Mouse (Mus musculus) G1E (cell line): ENCODE measurements around the gene Ldah.

ENCODE experiments used
- CTCF ChIP-seq: IDR thresholded peaks from 2 replicates; pipeline ENCODE4 v1.5.1; 2012; ENCODE audit warnings: low read depth, low read length, inconsistent platforms, mixed read lengths
- GATA1 ChIP-seq: IDR thresholded peaks from 2 replicates; pipeline ENCODE4 v1.6.1; 2012; ENCODE audit warnings: borderline replicate concordance, low read length, inconsistent platforms, mixed read lengths
- POLR2AphosphoS5 ChIP-seq: IDR thresholded peaks from 2 replicates; pipeline ENCODE4 v1.6.1; 2012; ENCODE audit warnings: low read depth, low read length, inconsistent platforms; ENCODE audit not compliant: insufficient replicate concordance
- TAL1 ChIP-seq: conservative IDR thresholded peaks from 2 replicates; pipeline ENCODE4 v1.6.1; 2012; ENCODE audit warnings: low read depth, low read length, inconsistent platforms, mixed read lengths

GRCm38 (mm10) chr12:8232679-8233078, 24.8 kb downstream of the Ldah start:
- TF ChIP-seq CTCF: no peak
- no peak for TF ChIP-seq TAL1
- no peak for TF ChIP-seq GATA1
- TF ChIP-seq POLR2AphosphoS5: no peak
